Mouse (Mus musculus): ENCODE data around the gene Aqr.

The Aqr gene

GRCm38 (mm10) chr2:114059608-114060007 is 127.2 kb downstream of the Aqr start:
- no peak for DNase-seq

- DNase-seq: no peak
Observed at GRCm38 (mm10) chr2:114058226-114058796, 128.5 kb downstream of the Aqr start.

- DNase-seq: no peak
Observed at GRCm38 (mm10) chr2:114057303-114057853, 129.4 kb downstream of the Aqr start.

GRCm38 (mm10) chr2:114054129-114054528 is 132.7 kb downstream of the Aqr start:
- no peak for DNase-seq

- no peak for DNase-seq
Observed at GRCm38 (mm10) chr2:114052696-114053598, 133.9 kb downstream of the Aqr start, which contains the start of gene Actc1. Actc1 (minus strand) TSS chr2:114053548.

GRCm38 (mm10) chr2:114051871-114052241 is 135.0 kb downstream of the Aqr start:
- DNase-seq: no peak

All from lung, postnatal 14 days (tissue).